Mouse (Mus musculus) olfactory bulb, adult 2 months (tissue): ENCODE measurements around the gene Gpn2. TPM values are rescaled to one million over a fixed set of nuclear protein-coding genes. Genes with fewer than 3 reads are reported as not detected.

Experiments used
- H3K27ac ChIP-seq: fragments of 200-500 bp; 2 replicates; pipeline ENCODE4 v1.5.1; 2012; ENCODE audit warnings: low read depth, low read length; ENCODE audit not compliant: insufficient read depth
- H3K4me1 ChIP-seq: fragments of 200-500 bp; 2 replicates; pipeline ENCODE4 v1.6.1; 2012; ENCODE audit warnings: low read length; ENCODE audit not compliant: control insufficient read depth, insufficient read depth
- H3K4me3 ChIP-seq: fragments of 200-500 bp; 2 replicates; pipeline ENCODE4 v1.5.1; 2012; ENCODE audit warnings: mild to moderate bottlenecking, low read depth, low read length, moderate library complexity; ENCODE audit not compliant: insufficient read depth
- CTCF ChIP-seq: fragments of 200-500 bp; IDR thresholded peaks from 2 replicates; pipeline ENCODE4 v1.5.1; 2012; ENCODE audit warnings: low read depth, mild to moderate bottlenecking, low read length, moderate library complexity; ENCODE audit not compliant: insufficient read depth
- POLR2A ChIP-seq: fragments of 200-500 bp; IDR thresholded peaks from 2 replicates; pipeline ENCODE4 v1.6.1; 2012; ENCODE audit warnings: mild to moderate bottlenecking, low read depth, low read length, moderate library complexity; ENCODE audit not compliant: insufficient read depth
- WGBS: fragments of 180-500 bp; shearing (Covaris S2); methylation state at CpG from one replicate; pipeline ENCODE4 v1.1.7; 2018; 5-methylcytosine and 5-hydroxymethylcytosine counted together
- polyA plus RNA-seq: library from polyadenylated mRNA; stranded (reverse); fragments of >200 nt; gene quantifications from 2 replicates; pipeline ENCODE4 v1.2.4, GENCODE M21; 2012; ENCODE audit warnings: low replicate concordance; ENCODE audit not compliant: missing spikeins, insufficient read depth, insufficient read length

Gpn2 gene
- polyA plus RNA-seq, 1 experiment: not detected

DNA sequence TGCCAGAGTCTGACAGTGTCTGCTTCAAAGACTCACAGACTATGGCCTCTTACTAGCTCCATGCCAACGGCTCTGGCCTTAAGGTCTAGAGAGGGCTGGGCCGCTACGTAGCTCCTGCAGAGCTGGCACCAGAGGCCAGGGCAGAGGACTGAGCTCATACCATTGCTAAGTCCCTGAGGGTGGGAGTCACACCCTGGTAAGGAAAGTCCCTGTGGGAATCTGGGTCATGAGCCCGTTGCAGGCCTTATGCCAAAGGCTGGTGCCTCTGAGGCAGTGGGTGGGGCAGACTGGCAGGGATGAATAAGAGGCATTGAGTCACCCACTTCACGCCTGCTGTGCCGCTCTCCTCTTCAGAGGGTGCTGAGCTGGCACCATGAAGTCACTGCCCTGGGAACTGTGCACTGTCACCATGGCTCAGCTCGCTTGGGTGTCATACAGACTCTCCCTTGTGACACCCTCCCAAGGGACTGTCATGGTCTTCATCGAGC lies 30.2 kb downstream of the Gpn2 start:
- no peak overlapping the region for H3K4me3 ChIP-seq
- peak overlapping the region; percentile 84 for H3K27ac ChIP-seq

DNA sequence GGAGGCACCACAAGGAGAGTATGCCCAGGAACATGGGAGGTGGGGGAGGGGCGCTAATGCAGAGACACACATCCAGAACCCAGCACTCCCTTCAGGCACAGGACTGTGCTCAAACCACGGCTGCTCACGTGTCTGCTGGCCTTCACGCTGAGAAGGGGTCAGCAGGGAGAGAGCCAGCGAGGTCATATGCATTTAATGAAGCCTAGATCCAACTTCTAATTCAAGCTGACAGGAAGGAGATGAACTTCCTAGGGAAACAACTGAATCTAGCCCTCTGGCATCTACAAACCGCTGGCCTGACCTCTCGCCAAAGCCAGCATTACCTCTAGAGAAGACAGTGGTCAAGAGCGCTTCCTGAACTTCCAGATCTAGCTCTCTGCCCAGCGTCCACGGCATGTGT lies 31.3 kb downstream of the Gpn2 start:
- no peak overlapping the region for H3K4me3 ChIP-seq
- peaks cover 33% of the 10 kb centered on the region for H3K4me1 ChIP-seq
- no peak overlapping the region for H3K27ac ChIP-seq
- TF ChIP-seq POLR2A (no peak), CTCF (no peak)
- WGBS: 82% methylated on average over 10 of the region's 10 CpGs

More for the DNA sequence above, 30.2 kb downstream of the Gpn2 start:
- peaks cover 34% of the 10 kb centered on the region for H3K4me1 ChIP-seq
- TF ChIP-seq CTCF: no peak
- TF ChIP-seq POLR2A: no peak
- 16% methylated on average over 8 of the region's 8 CpGs for WGBS

DNA sequence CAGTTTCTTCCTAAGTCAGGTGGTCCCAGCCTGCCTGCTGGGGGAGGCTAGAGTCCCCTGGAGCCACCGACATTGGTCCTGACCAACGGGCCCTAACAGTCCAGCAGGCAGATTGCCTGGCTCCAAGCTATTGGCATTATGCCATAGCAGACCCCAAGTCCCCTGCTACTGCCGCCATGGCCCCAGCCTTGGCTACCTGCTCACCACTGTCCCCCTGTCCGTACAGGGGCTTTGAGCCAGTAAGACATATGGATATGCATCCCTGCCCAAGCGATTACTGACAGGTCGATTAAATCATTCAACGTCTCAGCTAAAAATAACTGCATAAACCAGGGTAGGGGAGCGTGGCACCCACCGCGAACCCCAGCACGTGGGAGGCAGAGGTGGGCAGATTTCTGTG lies 33.8 kb downstream of the Gpn2 start:
- 92% methylated on average over 11 of the region's 11 CpGs for WGBS
- H3K4me3 ChIP-seq: no peak overlapping the region
- peaks cover 29% of the 10 kb centered on the region for H3K4me1 ChIP-seq
- no peak for TF ChIP-seq CTCF
- TF ChIP-seq POLR2A: no peak
- H3K27ac ChIP-seq: no peak overlapping the region

DNA sequence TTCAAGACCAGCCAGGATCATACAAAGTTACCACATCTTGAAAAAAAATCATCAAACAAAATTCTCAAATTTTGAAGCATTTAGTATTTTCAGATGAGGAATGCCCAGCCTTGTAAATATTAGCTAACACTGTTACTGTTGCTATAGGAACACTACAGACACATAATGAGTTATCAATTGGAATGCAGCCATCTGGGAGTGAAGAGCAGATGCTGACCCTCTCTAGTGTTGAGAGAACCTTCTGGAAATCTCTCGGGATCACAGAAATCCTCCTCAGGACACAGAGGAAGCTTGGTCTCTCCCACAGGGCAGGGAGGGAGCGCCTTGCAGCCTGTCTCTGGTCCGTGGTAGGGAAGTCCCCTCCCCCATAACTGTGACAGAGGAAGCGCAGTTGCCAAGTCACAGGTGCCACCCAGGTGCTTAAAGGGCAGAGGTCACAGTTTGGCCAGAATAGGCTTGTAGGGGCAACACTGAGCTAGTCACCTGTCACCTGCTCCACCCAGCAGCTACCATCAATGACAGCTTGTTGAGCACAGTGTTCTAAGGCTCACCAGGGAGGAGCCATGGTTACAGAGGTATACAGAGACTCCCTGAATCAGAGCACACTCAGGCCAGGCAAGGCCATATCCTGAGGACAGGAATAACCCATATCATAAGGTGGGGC lies 35.4 kb downstream of the Gpn2 start:
- 76% methylated on average over 4 of the region's 4 CpGs for WGBS
- Histone ChIP-seq H3K27ac (no peak overlapping the region), H3K4me1 (peaks cover 14% of the 10 kb centered on the region), H3K4me3 (no peak overlapping the region)
- TF ChIP-seq POLR2A (no peak), CTCF (no peak)

DNA sequence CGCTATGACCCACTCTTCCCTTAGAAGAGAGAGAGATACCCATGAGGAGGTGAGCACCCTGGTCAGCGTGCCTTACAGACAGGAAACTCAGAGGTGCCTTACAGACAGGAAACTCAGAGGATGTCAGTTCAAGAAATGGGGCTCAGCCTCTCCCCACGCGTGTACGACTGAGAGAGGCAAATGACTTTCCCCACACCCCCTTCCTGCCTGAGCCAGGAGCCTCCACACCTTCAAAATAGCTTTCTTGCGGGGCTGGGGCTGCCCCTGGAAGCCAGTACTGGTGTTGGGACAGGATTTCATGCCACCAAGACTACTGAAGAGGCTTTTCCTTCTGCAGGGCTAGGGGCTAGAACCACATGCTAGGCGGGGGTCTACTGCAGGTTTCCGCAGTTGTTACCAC lies 36.5 kb downstream of the Gpn2 start:
- TF ChIP-seq CTCF: no peak
- TF ChIP-seq POLR2A: no peak
- Histone ChIP-seq H3K27ac (no peak overlapping the region), H3K4me3 (no peak overlapping the region), H3K4me1 (peaks cover 3% of the 10 kb centered on the region; the same call in 1 of the 2 replicates)
- WGBS: 86% methylated on average over 8 of the region's 8 CpGs

DNA sequence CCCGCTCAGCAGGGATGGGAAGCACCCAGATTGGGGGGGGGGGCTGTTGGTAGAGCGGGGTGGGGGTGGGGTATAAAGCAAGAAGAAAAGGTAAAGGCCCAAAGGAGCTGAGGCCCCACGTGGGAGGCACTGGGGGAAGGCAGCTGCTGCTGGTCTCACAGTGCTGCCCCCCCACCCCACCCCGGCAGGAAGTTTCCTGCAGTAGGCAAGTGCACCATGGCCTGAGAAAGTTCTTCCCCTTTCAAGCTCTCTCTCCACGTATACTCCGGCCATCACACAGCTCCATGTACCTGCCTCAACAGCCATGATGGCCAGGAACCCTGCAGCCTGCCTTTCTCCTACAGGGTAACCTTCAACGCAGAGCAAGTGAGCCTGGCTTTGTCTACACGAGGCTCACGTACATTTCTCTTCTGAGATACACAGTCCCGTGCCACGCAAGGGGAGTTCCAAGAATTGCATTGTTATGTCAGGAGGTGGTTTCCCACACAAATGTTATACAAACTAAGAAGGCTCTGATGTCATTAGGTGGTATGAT lies 38.1 kb downstream of the Gpn2 start:
- H3K4me3 ChIP-seq: no peak overlapping the region
- H3K27ac ChIP-seq: no peak overlapping the region
- TF ChIP-seq CTCF (no peak), POLR2A (no peak)
- H3K4me1 ChIP-seq: peaks cover 3% of the 10 kb centered on the region; the same call in 1 of the 2 replicates
- 78% methylated on average over 11 of the region's 11 CpGs for WGBS

DNA sequence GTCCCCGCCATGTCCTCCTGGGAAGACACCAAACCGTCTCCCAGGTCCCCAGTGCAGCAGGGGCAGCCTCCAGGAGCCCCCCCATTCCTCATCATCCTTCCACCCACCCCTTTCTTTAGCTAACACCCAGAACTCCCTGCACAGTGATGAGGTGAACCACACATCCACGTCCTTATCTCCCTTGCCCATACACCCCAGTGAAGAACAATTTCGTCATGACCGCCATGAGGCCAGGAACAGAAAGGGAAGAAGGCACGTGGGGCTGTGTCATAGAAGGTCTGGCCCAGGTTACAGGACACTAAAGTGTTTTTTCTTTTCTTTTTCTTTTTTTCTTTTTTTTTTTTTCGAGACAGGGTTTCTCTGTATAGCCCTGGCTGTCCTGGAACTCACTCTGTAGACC lies 40.7 kb downstream of the Gpn2 start:
- 0 out of 2 replicates have a peak, but pooled peaks cover under 1% of the 10 kb centered on the region for H3K4me1 ChIP-seq
- no peak overlapping the region for H3K4me3 ChIP-seq
- TF ChIP-seq POLR2A (no peak), CTCF (no peak)
- WGBS: 93% methylated on average over 7 of the region's 7 CpGs
- no peak overlapping the region for H3K27ac ChIP-seq

DNA sequence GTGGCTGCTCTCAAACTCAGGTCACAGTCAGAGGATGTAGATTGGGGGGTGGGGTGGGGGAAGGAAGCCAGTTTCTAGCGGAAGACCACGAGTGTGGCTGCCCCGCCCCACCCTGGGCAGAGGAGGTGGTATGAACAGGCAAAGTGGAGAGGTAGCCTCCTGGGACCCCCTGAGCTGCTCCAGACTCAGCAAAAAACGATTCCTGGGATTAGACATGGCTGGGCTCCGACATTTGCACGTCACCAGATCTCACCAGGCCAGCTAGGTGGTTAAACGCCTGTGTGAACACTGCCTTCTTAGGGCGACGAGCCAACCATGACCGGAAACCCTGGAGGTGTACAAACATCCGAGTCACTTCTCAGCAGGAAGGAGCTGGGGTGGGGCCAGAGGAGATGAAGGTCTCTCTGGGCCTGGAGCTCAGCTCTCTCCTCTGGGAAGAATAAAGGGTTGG lies 41.5 kb downstream of the Gpn2 start:
- 61% methylated on average over 11 of the region's 11 CpGs for WGBS
- H3K4me1 ChIP-seq: peaks cover 6% of the 10 kb centered on the region
- no peak overlapping the region for H3K4me3 ChIP-seq
- no peak for TF ChIP-seq CTCF
- TF ChIP-seq POLR2A: no peak
- no peak overlapping the region; the same call in 1 of the 2 replicates for H3K27ac ChIP-seq

DNA sequence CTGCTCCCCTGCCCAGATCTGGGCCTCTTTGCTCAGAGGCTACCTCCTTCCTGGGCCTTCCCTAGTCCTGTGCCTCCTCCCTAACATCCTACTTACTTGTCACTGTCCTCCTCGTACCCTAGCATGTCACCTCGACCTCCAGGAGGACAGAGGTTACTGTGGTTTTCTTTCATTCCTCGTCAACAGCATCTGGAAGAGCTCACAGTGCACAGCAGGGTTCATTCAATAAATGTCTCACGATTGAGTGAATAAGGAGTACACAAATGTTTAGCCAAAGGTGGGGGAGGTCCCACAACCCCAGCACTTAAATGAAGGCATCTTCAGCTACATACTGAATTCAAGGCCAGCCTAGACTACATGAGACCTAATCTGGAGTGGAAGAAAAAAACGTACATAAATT lies 42.1 kb downstream of the Gpn2 start:
- WGBS: 58% methylated on average over 5 of the region's 5 CpGs
- Histone ChIP-seq H3K4me3 (no peak overlapping the region), H3K4me1 (peaks cover 12% of the 10 kb centered on the region), H3K27ac (no peak overlapping the region)
- TF ChIP-seq POLR2A: no peak
- TF ChIP-seq CTCF: no peak

DNA sequence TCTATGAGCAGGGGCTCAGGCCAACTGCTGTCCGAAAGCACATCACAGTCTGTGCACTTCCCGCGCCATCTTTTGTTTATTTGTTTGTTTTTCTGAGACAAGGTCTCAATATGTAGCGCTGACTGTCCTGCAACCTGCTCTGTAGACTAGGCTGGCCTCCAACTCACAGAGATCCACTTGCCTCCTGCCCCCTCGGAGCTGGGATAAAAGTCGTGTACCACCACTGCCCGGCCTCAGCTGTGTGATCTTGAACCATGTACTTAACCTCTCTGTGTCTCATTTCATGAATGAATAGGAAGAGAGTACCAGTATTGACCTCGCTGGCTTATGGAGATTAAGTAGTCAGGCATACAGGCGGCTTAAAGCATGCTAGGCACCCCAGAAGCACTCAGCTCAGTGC lies 42.5 kb downstream of the Gpn2 start:
- Histone ChIP-seq H3K27ac (no peak overlapping the region), H3K4me1 (peaks cover 16% of the 10 kb centered on the region), H3K4me3 (no peak overlapping the region)
- TF ChIP-seq CTCF: no peak
- no peak for TF ChIP-seq POLR2A
- 94% methylated on average over 9 of the region's 9 CpGs for WGBS
